Mouse (Mus musculus): ENCODE measurements at regions not wholly inside any gene's neighbourhood (a gene's known extent, or its start where the extent isn't known, plus 50 kb on each side); places are given as distances from the start of the nearest gene placed in this dataset.

- Histone ChIP-seq H3K27ac (replicated peaks) (peak overlapping the region; percentile 29; the same call in 1 of the 2 replicates), H3K36me3 (no peaks in the 10 kb centered on the region), H3K9me3 (replicated peaks) (no peaks in the 10 kb centered on the region), H3K4me1 (peaks cover 41% of the 10 kb centered on the region), H3K27me3 (ENCODE audit: low read depth, poor library complexity, severe bottlenecking) (peaks cover 100% of the 10 kb centered on the region), H3K4me3 (peak overlapping the region; percentile 39)
- no peak for DNase-seq (ENCODE audit: low spot score)
- 44% methylated on average over 5 of the region's 5 CpGs for WGBS
These were observed 53.1 kb upstream of the Btrc start for GRCm38 (mm10) chr19:45310291-45310881.

DNA sequence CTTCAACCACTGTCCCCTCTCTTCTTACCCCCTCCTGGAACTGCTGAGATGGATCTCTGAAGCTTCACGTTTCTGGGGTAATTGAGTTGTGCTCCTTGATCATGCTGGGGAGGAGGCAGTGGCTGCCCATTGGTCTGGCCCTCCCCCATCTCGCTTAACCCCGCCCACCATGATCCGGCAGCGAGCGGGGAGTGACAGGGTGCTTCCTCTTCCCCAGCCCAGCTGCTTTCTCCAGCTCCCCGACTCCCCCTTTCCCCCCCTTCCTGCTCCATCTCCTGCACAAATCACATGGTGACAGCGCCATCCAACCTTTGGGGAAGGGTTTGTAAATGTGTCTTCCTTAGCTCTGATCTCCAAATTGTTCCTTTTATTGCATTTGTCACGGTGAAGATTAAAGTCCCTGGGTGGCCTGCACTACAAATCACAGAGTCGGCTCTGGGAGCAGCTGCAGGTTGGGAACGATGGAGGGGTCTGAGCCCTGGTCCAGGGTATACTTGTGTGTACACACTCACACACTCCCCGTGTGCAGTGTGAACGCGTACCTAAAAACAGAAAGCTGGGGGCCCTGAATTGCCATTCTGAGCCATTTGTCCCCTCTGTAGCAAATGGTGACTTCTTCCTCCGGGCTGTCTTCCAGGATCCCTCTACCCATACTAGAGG lies 52.5 kb upstream of the Btrc start:
- peak; percentile 77 for DNase-seq (ENCODE audit: low spot score)
- Histone ChIP-seq H3K4me3 (peak overlapping the region; percentile 39), H3K27ac (replicated peaks) (peak overlapping the region; percentile 63; the same call in 1 of the 2 replicates), H3K36me3 (no peaks in the 10 kb centered on the region), H3K4me1 (peaks cover 41% of the 10 kb centered on the region), H3K9me3 (replicated peaks) (no peaks in the 10 kb centered on the region), H3K27me3 (ENCODE audit: low read depth, poor library complexity, severe bottlenecking) (peaks cover 100% of the 10 kb centered on the region)
- 12% methylated on average over 15 of the region's 15 CpGs for WGBS

DNA sequence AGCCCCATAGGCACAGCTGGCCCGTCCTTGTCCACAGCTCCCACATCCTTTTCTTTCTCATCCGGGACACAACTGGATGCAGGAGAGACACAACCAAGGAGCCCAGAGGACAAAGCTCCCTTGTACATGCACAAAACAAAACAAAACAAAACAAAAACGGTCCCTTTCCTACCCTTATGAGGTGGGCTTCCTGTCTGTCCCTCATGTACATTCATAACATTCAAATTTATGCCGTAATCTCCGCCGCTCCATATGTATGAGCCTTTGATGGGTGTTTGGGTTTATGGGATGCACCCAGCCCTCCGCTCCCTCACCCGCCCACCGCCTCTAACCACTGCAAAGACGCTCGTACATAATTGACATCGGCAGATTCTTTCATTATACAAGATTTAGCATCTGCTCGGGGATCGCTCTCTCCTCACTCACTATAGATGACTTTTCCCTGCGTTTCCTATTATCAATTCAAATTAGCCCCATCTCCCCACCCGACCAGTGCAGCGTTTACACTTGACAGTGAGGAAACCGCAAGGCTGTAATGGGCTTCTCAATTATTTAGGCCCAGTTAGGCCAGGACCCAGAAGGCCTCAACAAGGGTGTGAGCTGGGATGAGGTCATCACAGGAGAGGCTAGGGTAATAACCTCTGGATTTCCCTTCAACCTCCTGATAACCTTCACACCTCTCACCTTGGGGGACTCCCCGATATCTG lies 51.5 kb upstream of the Btrc start:
- 60% methylated on average over 19 of the region's 19 CpGs for WGBS
- H3K9me3 ChIP-seq (replicated peaks): no peaks in the 10 kb centered on the region
- DNase-seq (ENCODE audit: low spot score): no peak
- H3K4me1 ChIP-seq: peaks cover 41% of the 10 kb centered on the region
- H3K4me3 ChIP-seq: peak overlapping the region; percentile 11; the same call in 1 of the 2 replicates
- no peaks in the 10 kb centered on the region for H3K36me3 ChIP-seq
- peak overlapping the region; percentile 63; the same call in 1 of the 2 replicates for H3K27ac ChIP-seq (replicated peaks)
- peaks cover 100% of the 10 kb centered on the region for H3K27me3 ChIP-seq (ENCODE audit: low read depth, poor library complexity, severe bottlenecking)

DNA sequence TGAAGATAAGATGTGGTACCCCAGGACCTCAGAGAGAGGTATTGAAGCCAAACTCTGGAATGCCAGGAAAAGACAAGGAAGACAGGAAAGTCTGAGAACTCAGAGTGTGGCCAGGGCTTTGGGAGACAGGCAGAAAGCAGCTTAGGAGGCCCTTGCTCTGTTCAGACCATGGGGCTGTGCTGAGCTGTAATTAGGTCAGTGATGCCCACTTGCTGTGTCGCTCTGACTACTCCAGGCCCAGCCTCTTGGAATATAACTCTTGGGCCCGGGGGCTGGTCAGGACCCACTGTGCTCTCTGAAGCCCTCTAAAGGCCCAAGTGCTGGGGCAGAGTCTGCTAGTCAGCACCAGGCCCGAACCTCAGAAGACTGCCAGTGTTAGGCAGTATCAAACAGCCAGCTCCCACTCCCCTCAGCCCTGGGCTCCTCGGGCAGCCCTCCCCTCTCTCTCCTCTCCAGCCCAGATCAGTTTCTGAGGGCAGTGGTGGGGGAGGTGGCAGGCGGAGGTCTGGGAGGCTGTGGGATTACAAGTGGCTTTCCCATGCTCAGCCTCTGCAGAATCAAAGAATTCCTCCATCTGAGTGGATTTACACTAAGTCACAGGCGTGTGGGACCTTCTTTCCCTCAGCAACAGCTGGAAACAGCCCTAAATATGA lies 50.7 kb upstream of the Btrc start:
- H3K27me3 ChIP-seq (ENCODE audit: low read depth, poor library complexity, severe bottlenecking): peaks cover 100% of the 10 kb centered on the region
- no peak for DNase-seq (ENCODE audit: low spot score)
- H3K27ac ChIP-seq (replicated peaks): peak overlapping the region; percentile 63; the same call in 1 of the 2 replicates
- WGBS: 16% methylated on average over 6 of the region's 6 CpGs
- peaks cover 48% of the 10 kb centered on the region for H3K4me1 ChIP-seq
- no peaks in the 10 kb centered on the region for H3K36me3 ChIP-seq
- peak overlapping the region; percentile 16; the same call in 1 of the 2 replicates for H3K4me3 ChIP-seq
- H3K9me3 ChIP-seq (replicated peaks): no peaks in the 10 kb centered on the region
